Mouse (Mus musculus) myocyte (in vitro differentiated cells): ENCODE results near the gene Gm7030.
"Not testable (repeated sequence)": the region's sequence is repeated elsewhere in the genome, so short reads cannot be mapped to it uniquely, and the experiment has no call there.

Experiments used
- MAX ChIP-seq: IDR thresholded peaks from one replicate; pipeline ENCODE4 v1.6.1; 2011; ENCODE audit warnings: low read depth, mild to moderate bottlenecking, control low read depth
- MYOG ChIP-seq, 3 experiments: IDR thresholded peaks; one replicate each; pipeline ENCODE4 v1.6.1; 2011; ENCODE audit warnings: control low read depth in 2 of 3, low read depth in 2 of 3, mild to moderate bottlenecking in 2 of 3; ENCODE audit not compliant: insufficient read length in 2 of 3, control insufficient read depth in 1 of 3, insufficient read depth in 1 of 3
- POLR2A ChIP-seq: IDR thresholded peaks from one replicate; pipeline ENCODE4 v1.6.1; 2011; ENCODE audit warnings: low read depth, mild to moderate bottlenecking, control low read depth, moderate library complexity; ENCODE audit not compliant: insufficient read length
- POLR2AphosphoS2 ChIP-seq: IDR thresholded peaks from one replicate; pipeline ENCODE4 v1.6.1; 2011; ENCODE audit warnings: low read depth, control low read depth; ENCODE audit not compliant: insufficient read length
- SRF ChIP-seq: IDR thresholded peaks from one replicate; pipeline ENCODE4 v1.6.1; 2011; ENCODE audit warnings: low read depth; ENCODE audit not compliant: control insufficient read depth, insufficient read length
- USF1 ChIP-seq: IDR thresholded peaks from one replicate; pipeline ENCODE4 v1.6.1; 2011; ENCODE audit warnings: low read depth, mild to moderate bottlenecking, control low read depth, moderate library complexity

GRCm38 (mm10) chr17:36166901-36167300 is 37.7 kb upstream of the Gm7030 start:
- not testable (repeated sequence) for TF ChIP-seq POLR2A; SRF; USF1; MYOG (IDR thresholded peaks at IDR 0.05; ENCODE audit: control insufficient read depth in 1 of 3, insufficient read depth in 1 of 3, insufficient read length in 2 of 3, low read depth in 2 of 3); POLR2AphosphoS2; MAX
